Mouse (Mus musculus): ENCODE data around the gene Hist1h2ai. TPM values are rescaled to one million over a fixed set of nuclear protein-coding genes. Genes with fewer than 3 reads are reported as not detected.

Hist1h2ai gene
- total and polyA plus RNA-seq, 2 experiments = 0.64 to 8.9 TPM

- peaks cover 9% of the 10 kb centered on the region; the same call in 1 of the 2 replicates for H3K4me1 ChIP-seq (ENCODE audit: control insufficient read depth, insufficient read depth, low read length)
- TF ChIP-seq CTCF (IDR thresholded peaks at IDR 0.05; ENCODE audit: low read depth, low read length) (no peak), POLR2A (IDR thresholded peaks at IDR 0.05; ENCODE audit: extremely low read depth, insufficient read depth, low read length) (no peak)
- no peaks in the 10 kb centered on the region for H3K36me3 ChIP-seq (ENCODE audit: control insufficient read depth, insufficient read depth, low read length)
- no peaks in the 10 kb centered on the region for H3K79me2 ChIP-seq (ENCODE audit: control insufficient read depth, insufficient read depth, low read length)
- 55% methylated on average over 5 of the region's 5 CpGs for WGBS
- no peak overlapping the region for H3K27ac ChIP-seq (replicated peaks; ENCODE audit: insufficient read depth, low read depth, low read length)
- DNase-seq (ENCODE audit: extremely low read depth, low read depth, low spot score) = no peak
- no peak overlapping the region for H3K9ac ChIP-seq (ENCODE audit: low read depth, low read length)
- H3K27me3 ChIP-seq (ENCODE audit: control insufficient read depth, insufficient read depth, low read length) = no peaks in the 10 kb centered on the region
- H3K4me3 ChIP-seq (ENCODE audit: insufficient read depth, low read depth, low read length) = no peak overlapping the region
These were observed 7.0 kb downstream of the Hist1h2ai start for GRCm38 (mm10) chr13:21722993-21723836.

GRCm38 (mm10) chr13:21727948-21728572, 11.8 kb downstream of the Hist1h2ai start:
- H3K9ac ChIP-seq (ENCODE audit: low read depth, low read length) = no peak overlapping the region
- H3K4me3 ChIP-seq (ENCODE audit: insufficient read depth, low read depth, low read length) = no peak overlapping the region
- H3K4me1 ChIP-seq (ENCODE audit: control insufficient read depth, insufficient read depth, low read length) = no peaks in the 10 kb centered on the region
- H3K27me3 ChIP-seq (ENCODE audit: control insufficient read depth, insufficient read depth, low read length) = no peaks in the 10 kb centered on the region
- no peak overlapping the region for H3K27ac ChIP-seq (replicated peaks; ENCODE audit: insufficient read depth, low read depth, low read length)
- DNase-seq (ENCODE audit: extremely low read depth, low read depth, low spot score) = no peak
- H3K79me2 ChIP-seq (ENCODE audit: control insufficient read depth, insufficient read depth, low read length) = no peaks in the 10 kb centered on the region
- 68% methylated on average over 11 of the region's 11 CpGs for WGBS
- TF ChIP-seq POLR2A (IDR thresholded peaks at IDR 0.05; ENCODE audit: extremely low read depth, insufficient read depth, low read length) (no peak), CTCF (IDR thresholded peaks at IDR 0.05; ENCODE audit: low read depth, low read length) (no peak)
- no peaks in the 10 kb centered on the region for H3K36me3 ChIP-seq (ENCODE audit: control insufficient read depth, insufficient read depth, low read length)

- no peak overlapping the region for H3K4me3 ChIP-seq (ENCODE audit: insufficient read depth, low read depth, low read length)
- no peaks in the 10 kb centered on the region for H3K27me3 ChIP-seq (ENCODE audit: control insufficient read depth, insufficient read depth, low read length)
- H3K36me3 ChIP-seq (ENCODE audit: control insufficient read depth, insufficient read depth, low read length) = no peaks in the 10 kb centered on the region
- no peak for TF ChIP-seq CTCF (IDR thresholded peaks at IDR 0.05; ENCODE audit: low read depth, low read length)
- no peak for TF ChIP-seq POLR2A (IDR thresholded peaks at IDR 0.05; ENCODE audit: extremely low read depth, insufficient read depth, low read length)
- H3K27ac ChIP-seq (replicated peaks; ENCODE audit: insufficient read depth, low read depth, low read length) = no peak overlapping the region
- H3K4me1 ChIP-seq (ENCODE audit: control insufficient read depth, insufficient read depth, low read length) = peaks cover 2% of the 10 kb centered on the region
- DNase-seq (ENCODE audit: extremely low read depth, low read depth, low spot score) = no peak
- 70% methylated on average over 1 of the region's 1 CpGs for WGBS
- H3K79me2 ChIP-seq (ENCODE audit: control insufficient read depth, insufficient read depth, low read length) = no peaks in the 10 kb centered on the region
- no peak overlapping the region for H3K9ac ChIP-seq (ENCODE audit: low read depth, low read length)
These were observed 13.3 kb downstream of the Hist1h2ai start for GRCm38 (mm10) chr13:21729544-21729943.

GRCm38 (mm10) chr13:21733466-21733865, 17.2 kb downstream of the Hist1h2ai start:
- Histone ChIP-seq H3K4me3 (ENCODE audit: insufficient read depth, low read depth, low read length) (no peak overlapping the region), H3K27me3 (ENCODE audit: control insufficient read depth, insufficient read depth, low read length) (no peaks in the 10 kb centered on the region), H3K79me2 (ENCODE audit: control insufficient read depth, insufficient read depth, low read length) (no peaks in the 10 kb centered on the region), H3K4me1 (ENCODE audit: control insufficient read depth, insufficient read depth, low read length) (peaks cover 7% of the 10 kb centered on the region), H3K27ac (replicated peaks; ENCODE audit: insufficient read depth, low read depth, low read length) (no peak overlapping the region), H3K9ac (ENCODE audit: low read depth, low read length) (no peak overlapping the region), H3K36me3 (ENCODE audit: control insufficient read depth, insufficient read depth, low read length) (no peaks in the 10 kb centered on the region)
- DNase-seq (ENCODE audit: extremely low read depth, low read depth, low spot score) = no peak
- WGBS = 85% methylated on average over 5 of the region's 5 CpGs
- TF ChIP-seq CTCF (IDR thresholded peaks at IDR 0.05; ENCODE audit: low read depth, low read length) = no peak
- TF ChIP-seq POLR2A (IDR thresholded peaks at IDR 0.05; ENCODE audit: extremely low read depth, insufficient read depth, low read length) = no peak

GRCm38 (mm10) chr13:21734010-21734905, 18.0 kb downstream of the Hist1h2ai start:
- TF ChIP-seq CTCF (IDR thresholded peaks at IDR 0.05; ENCODE audit: low read depth, low read length) = peak; percentile 66; the same call in 1 of the 2 replicates
- TF ChIP-seq POLR2A (IDR thresholded peaks at IDR 0.05; ENCODE audit: extremely low read depth, insufficient read depth, low read length) = no peak
- H3K79me2 ChIP-seq (ENCODE audit: control insufficient read depth, insufficient read depth, low read length) = no peaks in the 10 kb centered on the region
- WGBS = 2% methylated on average over 21 of the region's 21 CpGs
- H3K9ac ChIP-seq (ENCODE audit: low read depth, low read length) = peak overlapping the region; percentile 29; the same call in 1 of the 2 replicates
- H3K4me1 ChIP-seq (ENCODE audit: control insufficient read depth, insufficient read depth, low read length) = peaks cover 7% of the 10 kb centered on the region
- peak; percentile 73 for DNase-seq (ENCODE audit: extremely low read depth, low read depth, low spot score)
- H3K27ac ChIP-seq (replicated peaks; ENCODE audit: insufficient read depth, low read depth, low read length) = 0 out of 2 replicates have a peak overlapping the region, but pooled peaks have one; percentile 12
- no peaks in the 10 kb centered on the region for H3K36me3 ChIP-seq (ENCODE audit: control insufficient read depth, insufficient read depth, low read length)
- no peaks in the 10 kb centered on the region for H3K27me3 ChIP-seq (ENCODE audit: control insufficient read depth, insufficient read depth, low read length)
- peak overlapping the region; percentile 93 for H3K4me3 ChIP-seq (ENCODE audit: insufficient read depth, low read depth, low read length)
